Comparison of ENCODE assay signal across 14 mouse cellular contexts in genomic region chr11:69103531-69104435, GRCm38 (mm10). TPM values are rescaled to one million over a fixed set of nuclear protein-coding genes. Genes with fewer than 3 reads are reported as not detected.
DNase-seq lines count a peak whose midpoint lies in the region.
"Had no signal": no experiment of that assay in that cellular context is flagged by ENCODE, and none has a peak within 500 bp of the region (broad histone marks: within the 10 kb centered on the region; RNA-seq: fewer than 3 reads in every experiment).

No protein-coding gene starts in this region.

- peak; percentile 30 for DNase-seq in cerebellum, adult 11 months
- DNase-seq in cerebellum, adult 18-20 months = no peak
- DNase-seq in heart, adult 11 months = peak; percentile 94
- DNase-seq in heart, postnatal 25 days (ENCODE audit: low spot score) = no peak
- DNase-seq in layer of hippocampus, postnatal 10 days (ENCODE audit: low spot score in 2 of 2) = peak; percentile 3 to 11
- DNase-seq in layer of hippocampus, adult 18-20 months (ENCODE audit: low spot score in 2 of 2) = no peak
- peak; percentile 42 for DNase-seq in testis, postnatal 10 days (ENCODE audit: low spot score)
- DNase-seq in testis, postnatal 14 days (ENCODE audit: low spot score) = no peak
- DNase-seq: forebrain, postnatal 0 days; retina, postnatal 1 day had no signal

- intact Hi-C loops in heart, postnatal 25 days (cut with DNase I) = loop anchor here (2.0 kb wide), 1 partner anchor 13 kb away; no protein-coding TSS in a partner anchor

RNA-seq across cellular contexts. Expression of gene Per1, which starts 8.8 kb away (rescaled TPM):
- total RNA-seq in heart, postnatal 25 days (2021) = 10 to 100 TPM; 32.3 to 61.0 TPM
- total RNA-seq in layer of hippocampus, postnatal 10 days (2021) = 10 to 100 TPM; 54.4 to 67.2 TPM
- 100 to 1,000 TPM in 1 of 2 experiments, 10 to 100 TPM in 1; 92.9 to 115 TPM for total RNA-seq in layer of hippocampus, adult 18-20 months (2021)

RNA-seq across cellular contexts. Expression of gene Vamp2, which starts 15.5 kb away (rescaled TPM):
- total RNA-seq in heart, postnatal 25 days (2021) = 10 to 100 TPM; 59.6 to 65.7 TPM
- total RNA-seq in layer of hippocampus, postnatal 10 days (2021) = 1,000 to 10,000 TPM in 1 of 2 experiments, 100 to 1,000 TPM in 1; 909 to 1,029 TPM
- total RNA-seq in layer of hippocampus, adult 18-20 months (2021) = 1,000 to 10,000 TPM in 1 of 2 experiments, 100 to 1,000 TPM in 1; 995 to 1,010 TPM

RNA-seq across cellular contexts. Expression of gene Hes7, which starts 16.4 kb away (rescaled TPM):
- total RNA-seq in heart, postnatal 25 days (2021) = under 1 TPM in 1 of 2 experiments, not detected in 1; 0.14 TPM
- total RNA-seq in layer of hippocampus, postnatal 10 days (2021) = under 1 TPM; 0.54 to 0.96 TPM
- total RNA-seq in layer of hippocampus, adult 18-20 months (2021) = 1 to 10 TPM; 1.1 to 1.6 TPM
- total RNA-seq: hematopoietic stem cell, adult 5-6 weeks; megakaryocyte, adult 5-6 weeks; monocyte, adult 5-6 weeks had no signal

RNA-seq across cellular contexts. Expression of gene 9130213A22Rik, which starts 18.6 kb away (rescaled TPM):
- total RNA-seq in heart, postnatal 25 days (2021) = under 1 TPM in 1 of 2 experiments, not detected in 1; 0.21 TPM
- under 1 TPM; 0.59 to 0.89 TPM for total RNA-seq in layer of hippocampus, postnatal 10 days (2021)
- 1 to 10 TPM; 1.3 to 1.6 TPM for total RNA-seq in layer of hippocampus, adult 18-20 months (2021)
- total RNA-seq: hematopoietic stem cell, adult 5-6 weeks; megakaryocyte, adult 5-6 weeks; monocyte, adult 5-6 weeks had no signal

RNA-seq across cellular contexts. Expression of gene Aloxe3, which starts 21.9 kb away (rescaled TPM):
- not detected for total RNA-seq in heart, postnatal 25 days (2021)
- total RNA-seq in layer of hippocampus, postnatal 10 days (2021) = 1 to 10 TPM; 5.8 to 6.6 TPM
- 1 to 10 TPM; 8.6 to 9.1 TPM for total RNA-seq in layer of hippocampus, adult 18-20 months (2021)
- total RNA-seq: hematopoietic stem cell, adult 5-6 weeks; neutrophil, adult 5-6 weeks had no signal

Comparison
In these comparisons a context has a peak if more than half of its experiments do, and no peak if none do; other contexts are left out.
1. DNase-seq: peak in cerebellum, adult 11 months (single experiment), heart, adult 11 months (single experiment), layer of hippocampus, postnatal 10 days (2 of 2) and testis, postnatal 10 days (single experiment); none in cerebellum, adult 18-20 months (0 of 2), heart, postnatal 25 days (single experiment), layer of hippocampus, adult 18-20 months (0 of 2) and testis, postnatal 14 days (single experiment).
2. RNA of gene Vamp2, which starts 15.5 kb away (total RNA-seq): 909 to 1,029 TPM in layer of hippocampus, postnatal 10 days and 995 to 1,010 TPM in layer of hippocampus, adult 18-20 months; 59.6 to 65.7 TPM in heart, postnatal 25 days; every median in the first group is over 10 times any median in the second.